Mouse (Mus musculus) gastrocnemius, postnatal 4 days (tissue): ENCODE measurements at regions not wholly inside any gene's neighbourhood (a gene's known extent, or its start where the extent isn't known, plus 50 kb on each side); places are given as distances from the start of the nearest gene placed in this dataset.

Experiments used
- DNase-seq, 2 experiments: peaks; one replicate each; pipeline ENCODE4 v3.0.0; 2021 to 2022; ENCODE audit warnings: low spot score in 2 of 2, mixed read lengths in 2 of 2

DNA sequence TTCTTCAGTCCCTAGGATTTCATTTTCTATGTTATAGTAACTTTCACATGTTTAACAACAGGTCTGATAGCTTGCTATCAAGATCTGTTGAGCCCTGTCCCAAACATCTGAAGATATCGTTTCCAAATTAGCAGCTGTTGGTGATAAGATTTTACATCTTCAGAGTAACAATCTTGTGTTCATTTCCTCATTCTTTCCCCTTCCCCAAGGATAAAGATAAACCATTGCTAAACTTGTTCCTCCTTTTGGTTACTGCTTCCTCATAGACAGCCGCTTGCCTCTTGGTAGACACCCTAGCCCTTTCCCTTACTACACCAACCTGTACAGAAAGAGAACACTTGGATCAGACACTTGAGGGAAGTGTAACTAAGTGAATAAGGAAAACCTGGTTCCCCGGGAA, 58.6 kb downstream of the Kcnrg start:
- no peak for DNase-seq

DNA sequence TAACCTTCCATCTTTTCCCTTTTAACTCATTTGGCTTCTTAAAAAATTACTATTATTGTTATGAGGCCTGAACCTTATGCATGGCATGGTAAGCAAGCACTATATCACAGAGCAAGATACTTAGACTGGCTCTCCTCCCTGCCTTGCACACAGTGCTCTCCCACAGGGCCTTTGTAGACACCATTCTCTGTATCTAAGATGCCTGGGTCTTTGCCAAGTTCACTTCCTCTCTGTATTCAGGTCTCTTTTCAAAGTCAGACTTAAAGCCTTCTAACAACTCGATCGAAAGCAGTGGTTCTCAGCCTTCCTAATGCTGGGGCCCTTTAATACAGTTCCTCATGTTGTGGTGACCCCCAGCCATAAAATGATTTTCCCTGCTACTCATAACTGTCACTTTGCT, 65.9 kb downstream of the Kcnrg start:
- no peak for DNase-seq

DNA sequence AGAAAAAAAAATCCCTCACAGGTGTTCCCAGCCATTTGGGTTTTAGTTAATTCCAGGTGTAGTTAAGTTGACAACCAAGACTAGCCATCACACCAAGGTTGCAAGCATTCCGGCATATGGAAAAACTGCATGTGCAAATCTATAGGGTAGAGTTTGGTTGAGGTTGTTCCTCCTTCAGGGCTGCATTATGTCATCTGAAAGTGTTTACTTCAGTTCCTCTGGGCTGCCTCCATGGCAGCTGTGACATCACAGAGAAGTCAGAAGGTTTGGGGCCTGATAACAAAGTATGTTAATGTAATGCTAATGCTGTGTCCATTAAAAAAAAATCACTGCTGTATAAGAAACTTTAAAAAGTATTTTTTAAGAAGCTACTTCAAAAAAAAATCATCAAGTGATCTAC, 70.8 kb downstream of the Kcnrg start:
- no peak for DNase-seq

DNA sequence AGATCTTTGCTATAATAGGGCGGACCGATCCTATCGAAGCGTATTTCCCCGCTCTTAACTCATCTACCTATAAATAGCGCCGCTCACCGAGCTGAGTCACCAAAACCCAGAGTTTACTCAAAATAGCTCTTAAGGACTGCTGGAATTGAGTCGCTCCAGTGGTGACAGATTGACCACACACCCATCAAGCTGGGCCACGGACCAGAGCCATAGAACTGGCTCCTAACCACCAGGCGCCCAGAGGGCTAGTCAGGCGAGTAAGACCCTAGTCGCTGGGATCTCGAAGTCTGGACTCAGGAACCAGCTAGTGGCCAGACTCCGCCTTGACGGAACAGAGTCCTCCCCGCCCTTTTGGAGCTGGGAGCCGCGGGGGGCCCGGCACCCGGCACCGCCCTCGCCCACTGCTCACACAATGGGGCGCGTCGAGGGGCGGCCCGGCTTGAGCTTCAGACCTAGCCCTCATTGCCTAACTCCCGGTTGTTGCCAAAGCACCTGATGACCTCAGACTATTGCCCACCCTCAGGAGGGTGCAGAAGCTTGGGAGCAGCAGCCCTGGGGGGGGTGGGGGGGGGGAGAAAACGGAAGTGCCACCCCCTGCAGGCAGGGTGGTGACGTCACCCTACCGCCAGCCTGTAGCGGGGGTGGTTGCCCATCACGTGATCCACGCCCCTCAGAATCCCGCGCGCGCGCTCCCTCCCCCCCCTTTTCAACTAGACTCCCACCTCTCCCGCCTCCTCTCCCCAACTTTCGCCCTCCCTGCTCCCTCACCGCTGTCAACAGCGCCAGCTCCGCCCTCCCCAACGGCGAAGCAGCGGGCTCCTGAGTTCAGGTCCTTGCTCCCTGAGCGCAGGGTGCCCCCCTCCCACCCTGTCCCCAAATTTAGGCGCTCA, 73.8 kb downstream of the Kcnrg start:
- peak; percentile 85 to 93 for DNase-seq

DNA sequence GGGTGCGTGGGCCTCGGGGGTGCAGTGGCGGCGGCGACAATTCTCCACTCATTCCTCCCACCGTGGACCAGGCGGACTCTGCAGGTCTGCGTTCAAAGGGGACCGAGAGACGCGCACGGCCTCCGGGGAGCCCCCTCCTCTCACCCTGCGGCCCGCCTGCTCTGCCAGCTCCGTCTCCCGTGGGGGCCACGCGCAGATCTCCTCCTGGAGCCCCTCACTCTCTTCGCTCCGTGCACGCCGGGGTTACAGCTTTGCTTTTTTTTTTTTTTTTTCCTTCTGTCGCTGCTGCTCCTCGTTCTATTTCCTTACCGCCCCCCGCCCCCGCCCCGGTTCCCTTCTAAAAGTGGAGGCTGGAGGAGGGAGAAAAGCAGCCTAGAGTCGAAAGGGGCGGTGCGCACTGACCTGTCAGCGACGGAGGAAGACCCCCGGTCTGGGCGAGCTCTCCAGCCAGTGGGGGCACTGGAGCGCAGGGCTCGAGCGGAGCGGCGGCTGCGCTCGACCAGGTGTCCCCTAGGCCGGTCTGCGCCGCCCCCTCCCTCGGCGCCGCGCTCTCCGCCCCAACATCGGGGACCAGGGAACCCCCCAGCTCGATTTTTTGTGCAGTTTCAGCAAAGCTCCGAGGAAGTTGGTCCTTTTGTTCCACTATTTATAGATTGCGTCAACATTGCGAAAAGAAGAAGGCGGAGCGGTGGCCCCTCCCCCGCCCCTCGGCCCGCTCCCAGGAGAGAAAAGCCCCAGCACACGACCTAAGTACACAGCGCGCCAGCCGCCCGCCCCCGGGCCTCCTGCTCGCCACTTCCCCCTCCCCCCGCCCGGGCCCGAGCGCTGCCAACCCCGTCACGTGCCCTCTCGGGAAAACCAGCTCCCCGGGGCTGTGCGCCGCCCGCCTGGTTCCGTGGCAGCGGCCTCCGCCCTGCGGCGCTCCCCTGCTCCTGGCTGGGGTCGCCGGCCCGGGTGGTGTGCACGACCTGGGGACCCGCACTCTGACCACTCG, 74.7 kb downstream of the Kcnrg start:
- DNase-seq, result peak; percentile 87 to 95

DNA sequence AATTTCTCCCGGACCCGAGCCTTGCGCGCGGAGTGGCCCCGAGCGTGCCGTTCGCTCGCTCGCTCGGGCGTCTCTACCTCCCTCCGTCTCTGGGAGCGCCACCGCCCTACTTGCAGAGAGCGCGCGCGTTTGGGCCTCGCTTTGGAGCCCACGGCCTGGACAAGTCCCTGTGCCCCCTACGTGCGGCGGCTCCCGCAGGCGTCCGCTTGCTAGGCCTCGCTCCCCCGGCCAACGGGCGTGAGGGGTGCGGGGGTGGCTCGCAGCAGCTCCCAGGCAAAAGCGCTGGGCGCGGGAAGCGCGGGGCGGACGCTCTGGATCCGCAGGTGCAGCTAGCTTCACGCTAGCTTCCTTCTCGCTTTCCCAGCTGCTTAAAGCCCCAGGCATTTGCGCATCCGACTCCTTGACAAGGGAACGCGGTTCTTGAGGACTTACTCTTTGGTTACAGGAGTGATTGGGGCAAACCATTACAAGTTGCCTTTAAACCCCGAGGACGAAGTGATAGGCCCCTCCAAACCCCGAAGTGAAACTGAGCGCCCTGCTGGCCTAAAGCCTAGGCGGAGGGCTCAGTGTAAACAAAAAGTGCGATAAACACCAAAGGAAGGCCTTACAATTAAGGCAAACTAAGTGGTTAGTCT, 75.6 kb downstream of the Kcnrg start:
- peak; percentile 46 to 79 for DNase-seq

DNA sequence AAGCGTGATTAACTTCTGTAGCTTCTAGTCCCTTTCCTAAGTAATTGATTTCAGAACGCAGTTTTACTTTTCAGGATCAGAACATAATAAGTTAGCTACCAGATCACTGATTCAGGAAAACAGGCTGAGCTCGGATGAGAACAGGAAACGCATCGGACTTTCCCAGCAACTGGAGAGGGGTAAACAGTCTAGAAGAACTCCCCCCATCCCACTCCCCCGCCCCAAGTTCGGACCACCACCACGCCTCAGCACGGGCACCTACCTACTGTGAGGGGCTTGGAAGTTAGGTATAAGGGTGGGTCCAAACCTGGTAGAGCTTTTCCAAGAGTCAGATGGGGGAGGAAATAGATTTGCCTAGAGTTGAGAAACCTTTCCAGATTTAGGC, 76.1 kb downstream of the Kcnrg start:
- no peak for DNase-seq

DNA sequence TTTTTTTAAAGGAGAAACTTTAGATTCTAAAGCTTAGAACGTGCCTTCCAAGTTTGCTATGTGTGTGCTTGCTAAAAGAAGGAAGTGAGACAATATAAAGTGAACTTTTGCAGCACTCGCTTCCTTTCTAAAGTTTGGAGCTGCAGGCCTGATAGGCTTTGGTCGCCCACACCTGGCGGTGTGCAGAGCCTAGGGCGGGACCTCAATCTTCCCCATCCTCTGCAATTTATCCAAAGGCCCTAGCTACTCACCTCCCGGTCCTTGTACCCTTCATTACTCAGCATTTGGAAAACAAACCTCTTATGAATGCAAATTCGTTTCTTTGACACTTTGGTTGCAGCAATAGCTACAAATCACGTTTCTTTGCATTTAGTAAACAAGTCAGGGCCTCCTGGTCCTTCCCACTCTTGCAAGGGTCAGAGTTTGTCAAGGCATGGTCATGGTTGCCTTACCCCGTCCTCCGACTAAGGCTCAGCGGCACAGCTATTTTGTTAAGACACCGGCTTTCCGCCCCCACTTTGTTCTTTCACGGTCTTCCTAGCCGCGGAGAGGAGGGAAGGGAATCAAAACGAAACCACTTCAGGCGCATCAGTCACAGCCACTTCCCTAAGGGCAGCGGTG, 76.6 kb downstream of the Kcnrg start:
- DNase-seq, result peak in 1 of 2 experiments; percentile 37

DNA sequence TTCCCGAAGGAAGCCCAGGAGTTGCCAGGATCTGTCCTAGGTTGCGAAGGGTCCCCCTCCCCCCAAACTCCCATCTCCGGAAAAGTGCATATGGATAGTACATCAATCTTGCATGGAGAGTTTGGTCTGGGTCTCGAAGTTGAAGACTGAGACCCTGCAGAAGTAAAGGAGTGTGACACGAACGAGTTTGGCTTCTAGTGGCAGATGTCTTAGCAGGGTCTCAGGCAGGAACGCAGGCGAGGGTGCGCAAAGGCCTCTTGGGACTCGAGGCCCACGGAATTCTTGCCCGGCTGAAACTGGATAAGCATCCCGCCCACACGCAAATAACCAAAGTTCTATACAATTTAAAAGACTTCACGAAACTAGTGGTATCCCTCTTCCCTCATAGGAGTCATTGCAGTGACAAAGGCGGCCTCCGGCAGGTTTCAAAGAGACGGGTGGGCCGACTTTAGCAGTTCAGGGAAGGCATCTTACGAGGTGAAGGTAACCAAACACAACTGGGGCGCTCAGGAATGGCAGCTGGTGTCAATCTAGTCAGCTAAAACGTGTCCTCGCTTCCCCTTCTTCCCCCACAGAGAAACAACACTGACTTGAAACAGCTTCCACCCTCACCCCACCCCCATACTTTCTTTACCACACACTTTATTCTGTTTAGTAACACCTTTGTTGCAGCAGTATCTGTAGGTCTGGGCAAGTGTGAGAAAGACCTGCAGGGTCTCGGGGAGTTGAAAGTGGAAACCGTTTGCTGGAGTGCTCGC, 77.4 kb downstream of the Kcnrg start:
- DNase-seq, result no peak

DNA sequence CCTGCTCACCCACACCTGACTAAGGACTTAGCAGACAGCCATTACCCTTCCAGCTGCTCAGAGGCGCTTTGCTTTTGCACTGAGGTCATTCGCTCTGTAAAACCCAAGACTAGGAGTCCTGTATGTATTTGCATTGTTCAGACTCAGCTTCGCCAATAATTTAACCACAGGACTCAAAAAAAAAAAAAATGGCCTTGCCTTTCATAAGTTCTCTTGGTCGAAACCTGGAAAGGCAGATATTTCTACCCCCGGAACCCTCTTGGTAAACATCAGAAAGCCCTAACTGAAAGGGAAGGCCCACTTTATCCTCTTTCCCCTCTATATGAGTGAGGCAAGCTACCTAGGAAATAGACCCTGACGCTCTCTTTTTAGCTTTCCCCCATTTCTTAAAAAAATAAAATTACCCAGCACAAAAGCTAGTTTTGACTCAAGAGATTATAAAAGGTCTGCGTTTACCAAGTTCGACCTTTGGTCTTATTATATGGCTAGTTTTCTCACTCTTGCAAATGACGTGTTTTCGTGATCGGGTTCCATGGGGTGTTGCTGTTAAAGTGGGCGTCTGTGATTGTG, 78.1 kb downstream of the Kcnrg start:
- DNase-seq, result no peak

DNA sequence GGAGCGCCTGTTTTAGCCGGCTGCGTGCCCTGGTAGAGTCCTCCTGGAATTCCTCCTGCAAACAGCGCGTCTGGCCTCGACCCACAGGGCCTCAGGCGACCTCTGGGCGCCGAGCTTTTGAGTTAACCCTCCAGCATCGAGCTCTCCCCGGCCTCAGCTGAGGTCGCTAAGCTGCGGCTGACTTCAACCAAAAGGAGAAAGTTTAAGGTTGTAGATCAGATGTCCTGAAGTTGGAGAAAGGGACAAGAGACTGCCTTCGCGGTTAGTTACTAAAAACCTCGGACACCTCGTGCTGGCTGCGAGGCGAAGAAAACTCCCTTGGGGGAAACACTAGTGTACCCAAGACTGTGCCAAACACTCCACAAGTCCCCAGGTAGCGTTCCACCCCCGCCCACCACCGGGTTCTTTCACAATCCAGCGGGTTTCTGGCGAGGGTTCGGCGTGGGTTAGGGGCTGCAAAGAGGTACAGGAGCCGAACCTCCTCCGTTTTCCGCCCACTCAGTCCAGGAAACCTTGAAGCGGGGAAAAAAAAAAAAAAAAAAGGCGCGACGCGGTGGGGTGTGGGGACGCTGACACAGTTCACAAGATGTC, 78.9 kb downstream of the Kcnrg start:
- peak; percentile 34 to 52 for DNase-seq

DNA sequence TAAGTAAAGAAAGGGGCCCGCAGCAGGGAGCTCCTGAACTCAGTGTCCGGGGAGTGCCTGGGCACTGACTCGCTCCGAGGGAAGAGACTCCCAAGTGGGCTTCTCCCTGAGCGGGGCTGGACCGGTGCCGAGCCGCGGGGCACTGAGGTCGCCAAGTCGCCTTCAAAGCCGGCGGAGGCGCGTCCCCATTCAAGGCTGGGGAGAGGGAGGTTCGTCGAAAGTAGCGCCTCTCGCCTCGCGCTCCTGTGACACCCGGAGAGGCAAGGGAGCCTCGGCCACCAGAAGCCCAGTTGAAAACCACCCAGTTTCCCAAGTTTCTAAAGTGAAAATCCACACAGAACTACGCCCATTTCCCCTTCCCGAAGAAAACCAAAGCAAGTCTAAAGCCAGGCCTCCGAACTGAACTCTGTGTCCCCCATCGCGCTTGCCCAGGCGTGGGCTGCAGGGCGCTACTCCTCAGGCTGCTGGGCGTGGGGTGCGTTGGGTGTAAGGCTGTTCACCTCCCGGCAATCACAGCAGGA, 79.6 kb downstream of the Kcnrg start:
- DNase-seq, result peak; percentile 40 to 59

DNA sequence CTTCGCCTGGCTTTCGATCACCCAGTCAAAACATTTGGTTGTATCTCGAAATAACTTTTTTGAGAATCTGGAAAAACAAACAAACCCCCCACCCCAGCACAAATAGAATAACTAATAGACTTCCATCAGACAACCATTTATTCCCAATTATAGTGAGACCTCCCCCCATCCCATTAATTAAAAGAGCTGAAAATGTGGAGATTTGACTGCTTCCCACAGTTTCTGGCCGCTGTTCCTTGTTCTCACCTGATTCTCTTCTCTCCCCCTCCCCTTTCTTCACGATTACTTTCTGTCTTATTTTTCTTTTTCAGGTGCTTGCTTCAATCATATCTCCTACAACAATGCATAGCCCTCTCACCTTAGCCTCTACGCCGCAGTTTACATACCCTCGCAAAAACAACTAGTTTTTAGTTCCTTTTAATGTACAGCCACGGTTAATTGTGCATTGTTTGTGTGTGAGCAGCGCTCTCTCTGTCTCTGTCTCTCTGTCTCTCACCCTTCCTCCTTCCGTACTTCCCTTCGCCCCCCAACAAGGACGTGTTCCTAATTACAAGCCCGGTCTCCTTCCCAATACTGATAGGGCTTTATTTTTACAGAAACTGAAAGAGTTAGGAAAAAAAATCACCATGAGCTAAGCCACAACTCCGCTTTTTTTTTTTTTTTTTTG, 80.2 kb downstream of the Kcnrg start:
- no peak for DNase-seq

DNA sequence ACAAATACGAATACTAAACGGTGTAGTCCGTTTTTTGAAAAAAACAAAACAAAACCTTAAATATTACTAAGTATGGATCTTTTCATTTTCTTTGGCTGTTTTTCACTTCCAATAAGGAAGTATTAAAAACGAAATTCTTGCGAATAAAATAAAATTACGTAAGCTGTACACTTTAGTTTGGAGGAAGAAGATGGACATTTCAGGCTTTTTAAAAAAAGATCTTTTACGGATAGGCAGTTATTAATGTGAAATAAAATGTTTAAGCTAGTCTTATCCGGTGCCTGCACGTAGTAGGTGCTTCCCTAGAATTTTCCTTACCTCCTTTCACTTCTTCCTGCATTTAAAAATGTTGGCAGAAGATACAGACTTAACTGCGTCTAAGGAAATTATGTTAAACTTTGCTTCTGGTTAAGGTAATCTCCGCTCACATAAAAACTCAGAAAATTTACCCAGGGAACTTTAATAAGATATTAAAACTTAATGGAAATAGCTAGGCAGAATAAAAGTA, 80.8 kb downstream of the Kcnrg start:
- no peak for DNase-seq

DNA sequence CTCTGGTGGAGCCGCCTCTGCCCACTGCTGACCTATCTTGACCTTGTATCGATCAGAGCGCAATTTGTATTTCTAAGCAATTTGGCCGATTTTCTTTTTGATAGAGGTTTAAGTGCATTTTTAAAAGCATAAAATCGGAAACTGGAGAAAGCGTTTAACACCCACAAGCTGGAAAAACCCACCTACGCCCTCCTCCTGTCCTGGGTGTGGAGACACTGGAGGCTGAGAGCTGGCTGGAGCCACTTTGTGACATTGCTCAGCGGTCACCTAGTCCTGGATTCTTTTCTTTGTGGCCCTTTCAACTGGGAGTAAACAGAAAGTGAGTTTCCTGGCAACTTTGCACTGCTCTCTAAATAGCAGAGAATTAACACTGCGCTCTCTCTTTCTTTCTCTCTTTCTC, 81.4 kb downstream of the Kcnrg start:
- no peak for DNase-seq

DNA sequence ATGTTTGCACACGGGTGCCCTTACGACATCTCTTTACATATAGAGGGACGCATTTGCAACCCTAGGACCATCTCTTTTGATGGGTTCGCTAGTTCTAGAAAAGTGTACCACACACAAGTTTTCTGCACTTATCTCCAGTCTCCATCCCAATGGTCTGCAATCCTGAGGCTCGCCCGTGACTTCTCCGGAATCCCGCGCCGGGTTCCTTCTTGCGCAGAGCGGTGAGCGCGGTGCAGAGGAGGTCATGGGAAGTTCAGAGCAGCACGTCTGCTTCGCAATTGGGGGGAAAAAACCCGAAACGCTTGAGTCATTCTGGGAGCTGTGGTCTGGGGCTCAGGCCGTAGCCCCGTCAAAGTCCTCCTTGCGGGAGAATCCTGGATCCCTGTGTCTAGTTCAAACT, 82.0 kb downstream of the Kcnrg start:
- peak in 1 of 2 experiments; percentile 43 for DNase-seq

DNA sequence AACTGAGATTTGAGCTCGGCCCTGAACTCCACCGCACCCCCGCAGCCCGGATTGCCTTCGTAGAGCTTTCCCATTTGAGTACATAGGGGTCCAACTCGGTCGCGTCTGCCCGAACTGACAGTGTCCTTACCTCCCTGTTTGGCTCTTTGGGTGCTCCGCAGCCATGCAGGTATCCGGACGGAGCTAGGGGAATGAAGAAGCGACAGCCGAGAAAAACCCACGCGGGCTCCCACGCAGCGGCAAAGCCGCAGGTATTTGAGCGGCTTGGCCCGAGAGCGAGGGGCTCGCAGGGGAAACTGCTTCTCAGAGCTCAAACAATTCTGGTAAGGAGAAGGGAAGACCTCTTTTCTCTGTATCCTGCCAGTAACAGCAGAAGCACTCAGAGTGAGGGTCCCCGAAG, 82.5 kb downstream of the Kcnrg start:
- no peak for DNase-seq

DNA sequence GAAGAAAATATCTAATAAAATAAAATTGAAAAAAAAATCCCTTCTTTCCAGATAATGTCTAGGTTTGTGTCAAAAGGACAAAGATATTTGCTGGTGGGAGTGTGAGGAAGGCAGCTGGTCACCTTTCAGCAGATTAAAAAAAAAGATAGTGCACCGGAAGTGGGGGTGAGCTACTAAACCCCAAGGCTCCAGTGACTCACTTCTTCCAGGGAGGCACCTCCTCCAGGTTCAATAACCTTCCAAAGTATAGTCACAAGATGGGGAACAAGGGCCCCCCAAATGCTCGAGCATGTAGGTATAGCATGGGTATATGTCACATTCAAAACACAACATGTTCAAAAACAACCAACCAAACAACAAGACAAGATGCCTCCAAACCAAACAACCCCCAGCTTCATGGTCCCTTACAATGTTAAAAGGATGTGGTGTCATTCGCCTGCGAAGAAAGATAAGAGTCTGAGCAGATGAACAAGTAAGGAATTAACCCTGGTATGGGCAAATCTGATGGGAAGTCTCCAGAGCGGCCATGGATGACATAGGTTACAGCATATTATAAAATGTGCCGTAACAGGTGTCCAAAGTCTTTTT, 84.6 kb downstream of the Kcnrg start:
- no peak for DNase-seq
